ENCODE assay signal across 9 mouse cellular contexts in the genomic region with DNA sequence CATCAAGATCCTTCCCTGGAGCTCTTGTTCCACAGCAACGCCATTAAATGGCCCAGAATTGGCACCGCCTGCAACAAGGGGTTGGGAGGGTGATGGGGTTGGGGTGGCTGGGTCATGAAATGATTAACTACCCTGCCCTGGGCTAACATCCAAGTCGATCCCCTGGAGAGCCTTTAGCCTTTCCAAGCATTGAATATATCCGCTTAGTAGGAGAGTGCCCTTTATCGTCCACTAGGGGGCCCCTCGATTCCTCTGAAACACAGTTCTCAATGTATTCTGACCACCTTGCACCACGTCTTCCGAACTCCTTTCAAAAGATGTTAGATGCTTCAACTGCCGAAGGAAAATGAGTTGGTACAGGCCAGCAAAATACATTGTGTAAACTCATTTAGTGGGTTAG. TPM values are rescaled to one million over a fixed set of nuclear protein-coding genes. Genes with fewer than 3 reads are reported as not detected.
DNase-seq lines count a peak whose midpoint lies in the region; ATAC-seq lines count a peak whose summit lies in the region.
"Had no signal": no experiment of that assay in that cellular context is flagged by ENCODE, and none has a peak within 500 bp of the region (broad histone marks: within the 10 kb centered on the region; RNA-seq: fewer than 3 reads in every experiment).

No protein-coding gene starts in this region.

- no peak overlapping the region for H3K9ac ChIP-seq in hindbrain, embryonic 14.5 days
- no peak overlapping the region for H3K9ac ChIP-seq in hindbrain, embryonic 12.5 days
- H3K9ac ChIP-seq in intestine, embryonic 15.5 days, result no peak overlapping the region
- H3K9ac ChIP-seq in liver, embryonic 16.5 days (ENCODE audit: low read depth, low read length), result no peak overlapping the region

- no peak for ATAC-seq in hindbrain, embryonic 14.5 days (ENCODE audit: low FRiP score)
- no peak for ATAC-seq in hindbrain, embryonic 12.5 days (ENCODE audit: low FRiP score)
- ATAC-seq in intestine, embryonic 15.5 days, result 0 out of 2 replicates have a peak, but pooled peaks have one; percentile 1
- ATAC-seq in liver, embryonic 16.5 days (ENCODE audit: low read depth), result peak; percentile 61

- H3K27ac ChIP-seq in hindbrain, embryonic 14.5 days, result no peak overlapping the region
- H3K27ac ChIP-seq in hindbrain, embryonic 12.5 days, result no peak overlapping the region
- no peak overlapping the region for H3K27ac ChIP-seq in intestine, embryonic 15.5 days
- H3K27ac ChIP-seq in liver, embryonic 16.5 days (ENCODE audit: low read length), result no peak overlapping the region

- 0 out of 2 replicates have a peak, but pooled peaks cover 4% of the 10 kb centered on the region for H3K9me3 ChIP-seq in hindbrain, embryonic 14.5 days (ENCODE audit: control insufficient read depth, low read length)
- H3K9me3 ChIP-seq in hindbrain, embryonic 12.5 days (replicated peaks), result no peaks in the 10 kb centered on the region
- no peaks in the 10 kb centered on the region for H3K9me3 ChIP-seq in intestine, embryonic 15.5 days
- no peaks in the 10 kb centered on the region for H3K9me3 ChIP-seq in liver, embryonic 16.5 days (replicated peaks; ENCODE audit: control insufficient read depth, low read length)

- peaks cover 10% of the 10 kb centered on the region for H3K4me1 ChIP-seq in hindbrain, embryonic 14.5 days (replicated peaks; ENCODE audit: control insufficient read depth, insufficient read depth, low read length)
- peaks cover 11% of the 10 kb centered on the region for H3K4me1 ChIP-seq in hindbrain, embryonic 12.5 days
- H3K4me1 ChIP-seq in intestine, embryonic 15.5 days (replicated peaks), result peaks cover 11% of the 10 kb centered on the region
- H3K4me1 ChIP-seq in liver, embryonic 16.5 days (ENCODE audit: control insufficient read depth, low read depth, low read length), result peaks cover 17% of the 10 kb centered on the region

- H3K4me3 ChIP-seq in hindbrain, embryonic 14.5 days (replicated peaks; ENCODE audit: low read length), result no peak overlapping the region
- no peak overlapping the region for H3K4me3 ChIP-seq in hindbrain, embryonic 12.5 days
- H3K4me3 ChIP-seq in intestine, embryonic 15.5 days (replicated peaks), result no peak overlapping the region
- no peak overlapping the region for H3K4me3 ChIP-seq in liver, embryonic 16.5 days (ENCODE audit: low read depth, low read length)

- 4% methylated on average over 9 of the region's 9 CpGs for WGBS in hindbrain, embryonic 14.5 days
- 5% methylated on average over 9 of the region's 9 CpGs for WGBS in hindbrain, embryonic 12.5 days
- WGBS in intestine, embryonic 15.5 days, result 14% methylated on average over 9 of the region's 9 CpGs
- WGBS in liver, embryonic 16.5 days (ENCODE audit: insufficient replicate concordance), result 11% methylated on average over 9 of the region's 9 CpGs

- H3K36me3 ChIP-seq in hindbrain, embryonic 14.5 days (replicated peaks; ENCODE audit: control insufficient read depth, insufficient read depth), result 0 out of 2 replicates have a peak, but pooled peaks cover 3% of the 10 kb centered on the region
- 0 out of 2 replicates have a peak, but pooled peaks cover 2% of the 10 kb centered on the region for H3K36me3 ChIP-seq in hindbrain, embryonic 12.5 days
- no peaks in the 10 kb centered on the region for H3K36me3 ChIP-seq in intestine, embryonic 15.5 days
- no peaks in the 10 kb centered on the region for H3K36me3 ChIP-seq in liver, embryonic 16.5 days (ENCODE audit: control insufficient read depth, insufficient read depth)

- no peak overlapping the region for H3K4me2 ChIP-seq in hindbrain, embryonic 14.5 days (replicated peaks)
- H3K4me2 ChIP-seq in hindbrain, embryonic 12.5 days (replicated peaks), result no peak overlapping the region
- no peak overlapping the region for H3K4me2 ChIP-seq in intestine, embryonic 15.5 days (replicated peaks)
- 0 out of 2 replicates have a peak overlapping the region, but pooled peaks have one; percentile 14 for H3K4me2 ChIP-seq in liver, embryonic 16.5 days (ENCODE audit: low read depth, low read length)

- H3K27me3 ChIP-seq in hindbrain, embryonic 14.5 days (ENCODE audit: control insufficient read depth, insufficient read depth, low read length), result no peaks in the 10 kb centered on the region
- H3K27me3 ChIP-seq in hindbrain, embryonic 12.5 days, result no peaks in the 10 kb centered on the region
- no peaks in the 10 kb centered on the region for H3K27me3 ChIP-seq in intestine, embryonic 15.5 days (replicated peaks)
- H3K27me3 ChIP-seq in liver, embryonic 16.5 days (ENCODE audit: control insufficient read depth, insufficient read depth, low read depth, low read length), result no peaks in the 10 kb centered on the region

- DNase-seq in hindbrain, embryonic 14.5 days (ENCODE audit: low spot score), result peak; percentile 68
- peak; percentile 61 for DNase-seq in MEL-GATA-1-ER (ENCODE audit: extremely low read depth, low read depth)
- peak; percentile 91 for DNase-seq in embryo, embryonic 10.5 days (ENCODE audit: low spot score)
- DNase-seq in retina, adult 2 months (ENCODE audit: low read depth, low spot score), result peak; percentile 38
- DNase-seq in left cerebral cortex, postnatal 10 days (ENCODE audit: extremely low spot score in 1 of 2, low spot score in 2 of 2), result no peak

- intact Hi-C loops in left cerebral cortex, postnatal 10 days (cut with DNase I), result loop anchor here (5.0 kb wide), 1 partner anchor 527 kb away; no protein-coding TSS in a partner anchor

RNA-seq across cellular contexts. Expression of a gene that starts 2.2 kb away (rescaled TPM):
- polyA plus RNA-seq in hindbrain, embryonic 14.5 days (2014; fragmentation: Nextera tagmentation; extraction: Ambion mirVana), result 25.0 and 27.3 TPM in 2 replicates
- polyA plus RNA-seq in hindbrain, embryonic 12.5 days (2016; fragmentation: Nextera tagmentation; extraction: Ambion mirVana), result 33.9 and 37.4 TPM in 2 replicates
- polyA plus RNA-seq in intestine, embryonic 15.5 days (2015; fragmentation: Nextera tagmentation; extraction: Ambion mirVana), result 36.2 and 38.0 TPM in 2 replicates
- polyA plus RNA-seq in liver, embryonic 16.5 days (2015; fragmentation: Nextera tagmentation; extraction: Ambion mirVana), result 13.8 and 15.1 TPM in 2 replicates
- total RNA-seq in left cerebral cortex, postnatal 10 days (2021), result 10 to 100 TPM; 19.7 to 21.6 TPM

RNA-seq across cellular contexts. Expression of a gene that starts 22.7 kb away (rescaled TPM):
- not detected in 2 replicates for polyA plus RNA-seq in hindbrain, embryonic 14.5 days (2014; fragmentation: Nextera tagmentation; extraction: Ambion mirVana)
- not detected in 2 replicates for polyA plus RNA-seq in hindbrain, embryonic 12.5 days (2016; fragmentation: Nextera tagmentation; extraction: Ambion mirVana)
- polyA plus RNA-seq in intestine, embryonic 15.5 days (2015; fragmentation: Nextera tagmentation; extraction: Ambion mirVana), result not detected in 2 replicates
- polyA plus RNA-seq in liver, embryonic 16.5 days (2015; fragmentation: Nextera tagmentation; extraction: Ambion mirVana), result not detected in 2 replicates
- not detected for total RNA-seq in left cerebral cortex, postnatal 10 days (2021)
- polyA plus RNA-seq: frontal cortex, adult 2 months had no signal

RNA-seq across cellular contexts. Expression of a gene that starts 54.6 kb away (rescaled TPM):
- 26.2 and 27.9 TPM in 2 replicates for polyA plus RNA-seq in hindbrain, embryonic 14.5 days (2014; fragmentation: Nextera tagmentation; extraction: Ambion mirVana)
- polyA plus RNA-seq in hindbrain, embryonic 12.5 days (2016; fragmentation: Nextera tagmentation; extraction: Ambion mirVana), result 25.2 and 27.9 TPM in 2 replicates
- polyA plus RNA-seq in intestine, embryonic 15.5 days (2015; fragmentation: Nextera tagmentation; extraction: Ambion mirVana), result 12.7 and 16.0 TPM in 2 replicates
- polyA plus RNA-seq in liver, embryonic 16.5 days (2015; fragmentation: Nextera tagmentation; extraction: Ambion mirVana), result 5.5 and 6.6 TPM in 2 replicates
- total RNA-seq in left cerebral cortex, postnatal 10 days (2021), result 10 to 100 TPM; 47.5 to 49.6 TPM

Comparison
In these comparisons a context has a peak if more than half of its experiments do, and no peak if none do; other contexts are left out.
1. ATAC-seq: peak in intestine, embryonic 15.5 days (single experiment) and liver, embryonic 16.5 days (single experiment); none in hindbrain, embryonic 14.5 days (single experiment) and hindbrain, embryonic 12.5 days (single experiment).
2. DNase-seq: peak in hindbrain, embryonic 14.5 days (single experiment), MEL-GATA-1-ER (single experiment), embryo, embryonic 10.5 days (single experiment) and retina, adult 2 months (single experiment); none in left cerebral cortex, postnatal 10 days (0 of 2).